Mouse (Mus musculus): ENCODE measurements around the gene Rap1b.

The Rap1b gene

DNA sequence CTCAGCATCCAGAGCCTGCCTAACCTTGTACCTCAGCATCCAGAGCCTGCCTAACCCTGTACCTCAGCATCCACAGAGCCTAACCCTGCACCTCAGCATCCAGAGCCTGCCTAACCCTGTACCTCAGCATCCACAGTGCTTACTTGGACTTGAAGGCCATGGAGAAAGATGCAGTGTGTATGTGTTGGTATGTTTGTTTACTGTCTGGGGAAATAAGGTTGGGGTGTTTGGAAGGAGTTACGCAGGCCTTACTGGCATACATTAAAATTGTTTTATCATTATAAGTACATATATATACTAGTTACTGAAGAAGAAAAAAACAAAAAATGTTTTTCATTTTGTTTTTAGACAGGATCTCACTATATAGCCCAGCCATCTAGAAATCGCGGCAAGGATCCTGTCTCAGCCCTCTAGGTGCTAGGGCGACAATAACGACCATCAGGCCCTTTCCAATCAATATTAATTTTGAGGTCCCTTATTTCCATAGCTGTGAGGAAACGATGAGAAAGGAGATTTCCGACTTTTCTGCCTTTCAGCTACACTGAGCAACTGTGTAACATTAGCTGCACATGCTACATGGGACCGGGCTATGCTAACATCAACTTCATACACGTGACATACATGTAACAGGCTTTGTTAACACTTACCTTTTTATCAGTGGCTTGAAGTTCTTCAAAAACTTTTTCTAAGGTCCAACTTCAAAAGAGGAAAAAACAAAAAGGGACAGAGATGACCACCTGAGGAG is 76.1 kb downstream of the Rap1b start:
- DNase-seq: no peak

DNA sequence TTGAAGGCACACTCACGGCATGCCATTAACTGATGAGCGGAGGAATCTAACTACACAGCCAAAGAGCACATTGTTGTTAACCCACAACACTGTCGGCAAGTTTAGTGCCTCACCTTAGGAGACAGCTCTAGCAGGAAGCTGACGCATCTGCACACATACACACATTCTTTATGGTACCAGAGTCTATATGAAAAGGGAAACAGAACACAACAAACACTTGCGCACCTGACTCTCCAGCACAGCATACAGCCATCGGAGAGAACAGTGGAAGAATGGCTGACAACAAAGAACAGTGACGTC is 77.7 kb downstream of the Rap1b start:
- no peak for DNase-seq

DNA sequence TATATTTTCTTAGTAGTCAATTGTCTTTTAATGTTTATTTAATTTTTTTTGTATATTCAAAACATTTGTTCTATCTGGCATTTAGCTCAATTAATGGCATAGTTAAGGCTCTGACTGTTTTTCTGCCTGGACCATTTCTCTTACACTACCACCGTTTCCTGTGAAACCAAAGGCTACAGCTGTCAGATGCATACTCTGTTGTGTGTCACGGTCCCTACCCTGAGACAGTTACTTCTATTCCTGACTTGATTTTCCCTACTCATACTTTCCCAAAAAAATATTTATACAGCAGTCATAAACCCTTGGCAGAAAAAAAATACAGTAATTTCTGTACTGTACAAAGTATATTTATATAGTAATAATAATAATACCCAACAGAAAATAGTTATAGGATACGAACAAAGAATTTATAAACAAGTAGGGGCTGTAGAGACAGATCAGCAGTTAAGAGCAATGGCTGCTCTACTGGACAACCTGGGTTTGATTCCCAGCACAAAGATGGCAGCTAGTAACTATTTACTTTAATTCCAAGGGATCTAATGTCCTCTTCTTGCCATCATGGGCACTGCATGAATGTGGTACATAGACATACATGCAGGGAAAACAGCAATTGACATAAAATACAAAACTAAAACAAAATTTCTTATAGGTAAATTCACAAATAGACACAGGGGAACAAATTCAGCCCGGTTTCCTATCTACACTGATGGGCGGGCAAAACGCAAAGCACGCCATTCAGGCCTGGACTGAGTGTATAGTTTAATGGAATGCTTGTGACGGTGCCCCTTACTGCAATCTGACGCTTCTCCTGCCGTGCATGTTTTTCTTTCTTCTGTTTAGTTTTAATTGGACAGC is 78.3 kb downstream of the Rap1b start:
- no peak for DNase-seq

DNA sequence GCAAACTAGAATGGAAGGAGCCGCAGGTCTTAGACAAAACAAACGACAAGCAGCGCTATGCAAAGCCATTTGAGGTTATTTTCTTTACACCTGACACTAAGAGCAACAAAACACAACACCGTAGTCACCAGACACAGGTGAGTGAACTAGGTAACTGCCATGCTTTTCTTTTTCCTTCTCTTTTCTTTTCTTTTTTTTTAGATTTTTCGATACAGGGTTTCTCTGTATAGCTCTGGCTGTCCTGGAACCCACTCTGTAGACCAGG is 79.0 kb downstream of the Rap1b start:
- DNase-seq: no peak

DNA sequence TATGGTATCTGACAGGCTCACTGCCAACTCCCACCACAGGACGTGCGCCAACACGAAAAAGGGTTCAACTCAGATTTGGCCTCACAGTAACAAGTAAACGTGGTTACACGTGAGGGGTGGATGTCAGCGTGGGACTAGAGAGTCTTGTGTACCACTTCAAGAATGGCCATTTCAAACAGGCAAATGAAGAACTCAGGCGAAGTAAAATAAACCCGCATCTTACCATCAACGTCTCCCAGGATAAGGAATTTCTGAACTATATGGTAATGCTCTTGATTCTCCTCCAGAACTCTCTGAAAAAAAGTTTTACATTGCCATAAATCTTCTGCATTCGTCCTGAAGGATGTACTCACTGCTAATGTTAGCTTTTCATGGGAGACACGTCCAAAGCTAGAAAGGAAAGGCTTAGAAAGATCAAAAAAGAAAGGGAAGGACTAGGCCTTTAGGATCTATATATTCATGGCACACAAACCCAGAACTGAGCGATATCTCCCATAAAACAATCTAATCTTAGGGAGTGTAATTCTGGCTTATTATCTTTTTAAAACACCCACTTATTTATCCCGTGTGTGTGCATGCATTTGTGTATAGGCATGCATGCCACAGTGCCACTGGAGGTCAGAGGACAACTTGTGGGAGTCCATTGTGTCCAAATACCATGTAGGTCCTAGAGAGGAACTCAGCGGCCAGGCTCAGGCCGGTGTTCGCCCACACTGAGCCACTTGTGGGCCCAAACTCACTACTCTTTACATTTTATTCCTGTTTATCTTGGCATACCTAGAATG is 79.5 kb downstream of the Rap1b start:
- DNase-seq: no peak

DNA sequence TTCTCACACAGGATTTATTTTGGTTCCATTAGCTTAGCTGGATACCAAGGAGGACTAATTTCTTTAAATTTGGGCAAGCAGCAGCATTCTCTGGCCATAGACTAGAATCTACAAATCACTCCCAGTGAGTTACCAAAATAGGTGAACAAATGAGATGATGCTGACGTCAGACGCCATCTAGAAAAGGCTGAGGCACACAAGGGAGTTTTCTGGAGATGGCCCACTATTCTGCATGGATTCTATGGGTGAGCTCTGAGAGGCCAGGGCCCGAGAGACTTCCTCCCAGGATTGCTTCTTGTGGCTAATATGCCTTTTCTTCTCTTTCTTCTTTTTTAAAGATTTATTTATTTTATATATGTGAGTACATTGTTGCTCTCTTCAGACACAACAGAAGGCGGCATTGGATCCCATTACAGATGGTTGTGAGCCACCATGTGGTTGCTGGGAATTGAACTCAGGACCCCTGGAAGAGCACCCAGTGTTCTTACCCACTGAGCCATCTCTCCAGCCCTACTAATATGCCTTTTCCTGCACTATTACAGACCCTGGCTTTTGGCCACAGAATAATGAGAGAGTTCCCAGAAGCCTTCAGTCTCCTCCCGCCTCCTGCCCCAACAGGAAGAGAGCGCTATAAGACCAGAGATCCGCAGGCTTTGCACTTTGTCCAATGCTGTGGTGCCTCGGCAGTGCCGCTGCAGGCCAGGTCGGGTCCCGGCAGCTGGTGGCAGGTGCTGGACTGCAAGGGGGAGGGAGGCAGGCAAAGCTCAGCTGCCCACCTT is 80.5 kb downstream of the Rap1b start:
- DNase-seq: no peak

DNA sequence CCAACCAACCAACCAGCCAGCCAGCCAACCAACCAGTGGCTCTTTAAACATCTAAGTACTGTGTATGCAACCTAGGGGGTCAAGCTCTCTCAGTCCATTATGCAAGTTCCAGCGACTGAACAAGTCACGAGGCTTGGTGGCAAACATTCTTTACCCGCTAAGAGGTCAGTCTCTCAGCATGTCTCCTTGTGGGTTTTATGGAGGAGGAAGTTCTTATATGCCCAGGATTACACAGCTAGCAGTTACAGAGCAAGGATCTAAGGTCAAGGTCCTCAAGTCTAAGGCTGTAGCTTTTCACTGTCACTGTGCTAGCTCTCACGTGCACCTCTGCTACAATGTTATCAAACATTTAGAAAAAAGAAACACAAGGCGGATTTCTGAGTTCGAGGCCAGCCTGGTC is 81.2 kb downstream of the Rap1b start:
- no peak for DNase-seq
